8 mouse cellular contexts compared by ENCODE assay signal in genomic region chr6:118594070-118594469, GRCm38 (mm10). TPM values are rescaled to one million over a fixed set of nuclear protein-coding genes. Genes with fewer than 3 reads are reported as not detected.
A peak's percentile ranks its signal among the peaks of the same experiment; 100 is the strongest.
DNase-seq lines count a peak whose midpoint lies in the region; ATAC-seq lines count a peak whose summit lies in the region.

No protein-coding gene starts in this region.

- DNase-seq in kidney, adult 11 months = peak; percentile 9
- DNase-seq in kidney, adult 8-10 months = no peak
- DNase-seq in embryonic facial prominence, embryonic 14.5 days (ENCODE audit: low spot score) = no peak
- peak; percentile 25 for DNase-seq in kidney, postnatal 10 days
- no peak for DNase-seq in layer of hippocampus, adult 11-12 months (ENCODE audit: low spot score)
- DNase-seq in cerebellum, adult 18-20 months = no peak
- no peak for DNase-seq in thymus, postnatal 36 days

- H3K4me3 ChIP-seq in embryonic facial prominence, embryonic 14.5 days (ENCODE audit: low read depth, low read length) = peak overlapping the region; percentile 35
- peak overlapping the region; percentile 26 for H3K4me3 ChIP-seq in midbrain, embryonic 16.5 days (ENCODE audit: low read depth, low read length)

- H3K4me2 ChIP-seq in embryonic facial prominence, embryonic 14.5 days (ENCODE audit: low read depth, low read length) = peak overlapping the region; percentile 57
- H3K4me2 ChIP-seq in midbrain, embryonic 16.5 days (ENCODE audit: low read length) = peak overlapping the region; percentile 54

- H3K27me3 ChIP-seq in embryonic facial prominence, embryonic 14.5 days (replicated peaks; ENCODE audit: control insufficient read depth, insufficient read depth, low read length) = peaks cover 24% of the 10 kb centered on the region
- no peaks in the 10 kb centered on the region for H3K27me3 ChIP-seq in midbrain, embryonic 16.5 days (ENCODE audit: control insufficient read depth, insufficient read depth, low read depth, low read length)

- peak; percentile 42; the same call in 1 of the 2 replicates for ATAC-seq in embryonic facial prominence, embryonic 14.5 days (ENCODE audit: low read depth)
- ATAC-seq in midbrain, embryonic 16.5 days = no peak; the same call in 1 of the 2 replicates

- no peak overlapping the region for H3K27ac ChIP-seq in embryonic facial prominence, embryonic 14.5 days (replicated peaks; ENCODE audit: low read depth, low read length)
- H3K27ac ChIP-seq in midbrain, embryonic 16.5 days (ENCODE audit: low read length) = no peak overlapping the region

- WGBS in embryonic facial prominence, embryonic 14.5 days = 40% methylated on average over 10 of the region's 10 CpGs
- 34% methylated on average over 10 of the region's 10 CpGs for WGBS in midbrain, embryonic 16.5 days

- H3K9me3 ChIP-seq in embryonic facial prominence, embryonic 14.5 days (ENCODE audit: control insufficient read depth, low read length) = no peaks in the 10 kb centered on the region
- H3K9me3 ChIP-seq in midbrain, embryonic 16.5 days (replicated peaks; ENCODE audit: control insufficient read depth, low read length, poor library complexity, severe bottlenecking) = no peaks in the 10 kb centered on the region

- H3K36me3 ChIP-seq in embryonic facial prominence, embryonic 14.5 days (ENCODE audit: control insufficient read depth, insufficient read depth, low read length) = peaks cover 19% of the 10 kb centered on the region; the same call in 1 of the 2 replicates
- H3K36me3 ChIP-seq in midbrain, embryonic 16.5 days (ENCODE audit: control insufficient read depth, insufficient read depth, low read length) = peaks cover 15% of the 10 kb centered on the region

- H3K4me1 ChIP-seq in embryonic facial prominence, embryonic 14.5 days (ENCODE audit: control insufficient read depth, insufficient read depth, low read length) = peaks cover 3% of the 10 kb centered on the region; the same call in 1 of the 2 replicates
- peaks cover 10% of the 10 kb centered on the region; the same call in 1 of the 2 replicates for H3K4me1 ChIP-seq in midbrain, embryonic 16.5 days (ENCODE audit: control insufficient read depth, insufficient read depth, low read length)

- H3K9ac ChIP-seq in embryonic facial prominence, embryonic 14.5 days (ENCODE audit: low read depth, low read length) = 0 out of 2 replicates have a peak overlapping the region, but pooled peaks have one; percentile 43
- H3K9ac ChIP-seq in midbrain, embryonic 16.5 days (ENCODE audit: low read depth, low read length) = no peak overlapping the region

RNA-seq across cellular contexts. Expression of gene Ankrd26, which starts 32.0 kb away (rescaled TPM):
- polyA plus RNA-seq in embryonic facial prominence, embryonic 14.5 days (2014; fragmentation: Nextera tagmentation; extraction: Ambion mirVana) = 9.9 and 11.7 TPM in 2 replicates
- polyA plus RNA-seq in midbrain, embryonic 16.5 days (2015; fragmentation: Nextera tagmentation; extraction: Ambion mirVana) = 18.7 and 19.0 TPM in 2 replicates

Comparison
In these comparisons a context has a peak if more than half of its experiments do, and no peak if none do; other contexts are left out.
1. DNase-seq: peak in kidney, adult 11 months (single experiment) and kidney, postnatal 10 days (single experiment); none in kidney, adult 8-10 months (0 of 2), embryonic facial prominence, embryonic 14.5 days (single experiment), layer of hippocampus, adult 11-12 months (single experiment), cerebellum, adult 18-20 months (0 of 2) and thymus, postnatal 36 days (0 of 2).